Mouse (Mus musculus): ENCODE measurements at regions not wholly inside any gene's neighbourhood (a gene's known extent, or its start where the extent isn't known, plus 50 kb on each side); places are given as distances from the start of the nearest gene placed in this dataset.
"Not testable (repeated sequence)": the region's sequence is repeated elsewhere in the genome, so short reads cannot be mapped to it uniquely, and the experiment has no call there.

DNA sequence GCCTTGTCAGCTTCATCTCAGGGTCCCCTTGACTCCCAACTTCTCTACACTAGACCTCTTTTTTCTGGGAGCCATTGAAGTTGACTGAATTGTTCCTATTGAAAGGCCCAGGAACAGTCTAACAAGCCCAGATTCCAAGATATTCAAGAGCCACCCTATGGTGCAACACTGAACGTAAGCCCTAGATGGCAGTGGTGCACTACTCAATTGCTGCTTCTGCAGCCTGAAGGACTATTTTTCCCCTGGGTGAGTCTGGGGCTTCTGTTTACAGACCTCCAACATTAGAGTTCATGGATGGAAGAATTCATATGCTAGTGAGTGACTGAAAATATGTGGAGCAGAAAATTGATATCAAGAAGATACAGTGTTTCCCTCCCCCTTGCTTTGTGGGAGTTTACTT, 306.4 kb upstream of the 5730507C01Rik start:
- not testable (repeated sequence) for H3K27me3 ChIP-seq (replicated peaks); H3K36me3 ChIP-seq (replicated peaks; ENCODE audit: low read length); H3K4me3 ChIP-seq (replicated peaks); H3K4me1 ChIP-seq; H3K9me3 ChIP-seq

- not testable (repeated sequence) for H3K4me3 ChIP-seq (replicated peaks); H3K4me1 ChIP-seq; H3K27me3 ChIP-seq (replicated peaks); H3K36me3 ChIP-seq (replicated peaks; ENCODE audit: low read length)
- H3K9me3 ChIP-seq, result peaks cover 28% of the 10 kb centered on the region
These were observed 297.8 kb upstream of the 5730507C01Rik start for GRCm38 (mm10) chr12:18216432-18216926.

DNA sequence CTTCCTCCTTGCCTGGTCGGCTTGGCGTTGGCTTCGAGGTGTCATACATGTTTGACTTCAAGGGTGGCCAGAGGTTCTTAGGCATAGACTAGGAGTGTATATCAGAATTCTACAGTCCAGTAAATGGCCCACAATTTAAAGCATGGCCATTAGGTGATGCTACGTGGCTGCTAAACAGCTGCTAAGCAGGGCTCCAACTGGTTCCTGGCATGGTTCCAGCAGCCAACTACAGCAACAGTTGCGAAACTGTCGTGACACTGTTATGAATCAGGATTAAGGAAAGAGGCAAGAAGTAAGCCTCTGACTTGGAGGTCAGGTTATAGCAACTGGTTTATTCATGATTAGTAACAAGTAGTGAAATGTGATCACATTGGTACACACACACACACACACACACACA, 289.8 kb upstream of the 5730507C01Rik start:
- no peaks in the 10 kb centered on the region for H3K4me1 ChIP-seq
- H3K9me3 ChIP-seq, result peaks cover 66% of the 10 kb centered on the region
- no peak for TF ChIP-seq FLI1 (IDR thresholded peaks at IDR 0.05; ENCODE audit: low read length)
- TF ChIP-seq GATA1 (IDR thresholded peaks at IDR 0.05; ENCODE audit: borderline replicate concordance, low read length), result no peak
- no peak overlapping the region for H3K4me3 ChIP-seq (replicated peaks)
- no peaks in the 10 kb centered on the region for H3K36me3 ChIP-seq (replicated peaks; ENCODE audit: low read length)
- H3K27me3 ChIP-seq (replicated peaks), result no peaks in the 10 kb centered on the region

GRCm38 (mm10) chr12:18226691-18227090, 287.6 kb upstream of the 5730507C01Rik start:
- no peak overlapping the region for H3K4me3 ChIP-seq (replicated peaks)
- no peaks in the 10 kb centered on the region for H3K27me3 ChIP-seq (replicated peaks)
- TF ChIP-seq GATA1 (IDR thresholded peaks at IDR 0.05; ENCODE audit: borderline replicate concordance, low read length) (no peak), FLI1 (IDR thresholded peaks at IDR 0.05; ENCODE audit: low read length) (no peak)
- peaks cover 69% of the 10 kb centered on the region for H3K9me3 ChIP-seq
- no peaks in the 10 kb centered on the region for H3K36me3 ChIP-seq (replicated peaks; ENCODE audit: low read length)
- no peaks in the 10 kb centered on the region for H3K4me1 ChIP-seq

- H3K4me3 ChIP-seq (replicated peaks); H3K27me3 ChIP-seq (replicated peaks); H3K4me1 ChIP-seq; H3K36me3 ChIP-seq (replicated peaks; ENCODE audit: low read length): not testable (repeated sequence)
- H3K9me3 ChIP-seq, result peaks cover 50% of the 10 kb centered on the region
These were observed 282.4 kb upstream of the 5730507C01Rik start for GRCm38 (mm10) chr12:18231896-18232295.

DNA sequence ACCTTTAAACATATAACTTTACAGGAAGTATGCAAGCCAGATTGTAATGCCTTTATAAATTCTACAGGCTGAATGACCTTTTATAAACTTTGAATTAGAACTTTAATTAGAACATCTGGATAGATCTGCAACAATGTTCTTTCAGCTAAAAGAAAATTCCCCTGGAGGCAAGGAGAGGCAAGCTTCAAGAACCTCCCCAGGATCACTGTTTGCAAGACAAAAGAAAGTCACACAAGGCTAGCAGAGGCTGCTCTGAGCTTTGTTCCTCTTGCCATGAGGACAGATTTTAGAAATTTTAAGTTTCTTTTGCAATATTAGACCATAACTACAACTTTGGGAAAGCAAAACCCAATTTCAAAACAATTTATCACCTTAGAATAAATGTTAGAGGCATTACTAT, 278.0 kb upstream of the 5730507C01Rik start:
- H3K9me3 ChIP-seq, result peaks cover 47% of the 10 kb centered on the region
- H3K36me3 ChIP-seq (replicated peaks; ENCODE audit: low read length); H3K4me3 ChIP-seq (replicated peaks): not testable (repeated sequence)

GRCm38 (mm10) chr12:18237549-18237948, 276.8 kb upstream of the 5730507C01Rik start:
- TF ChIP-seq GATA1 (IDR thresholded peaks at IDR 0.05; ENCODE audit: borderline replicate concordance, low read length) (no peak), FLI1 (IDR thresholded peaks at IDR 0.05; ENCODE audit: low read length) (no peak)
- H3K9me3 ChIP-seq, result peaks cover 41% of the 10 kb centered on the region
- no peaks in the 10 kb centered on the region for H3K36me3 ChIP-seq (replicated peaks; ENCODE audit: low read length)
- H3K27me3 ChIP-seq (replicated peaks), result no peaks in the 10 kb centered on the region
- H3K4me3 ChIP-seq (replicated peaks), result no peak overlapping the region
- H3K4me1 ChIP-seq, result no peaks in the 10 kb centered on the region

More for the DNA sequence above, 278.0 kb upstream of the 5730507C01Rik start:
- H3K4me1 ChIP-seq; H3K27me3 ChIP-seq (replicated peaks): not testable (repeated sequence)

Measured in megakaryocyte, embryonic 14.5 days (primary cell).